Comparison of ENCODE assay signal across 9 mouse cellular contexts in the genomic region with DNA sequence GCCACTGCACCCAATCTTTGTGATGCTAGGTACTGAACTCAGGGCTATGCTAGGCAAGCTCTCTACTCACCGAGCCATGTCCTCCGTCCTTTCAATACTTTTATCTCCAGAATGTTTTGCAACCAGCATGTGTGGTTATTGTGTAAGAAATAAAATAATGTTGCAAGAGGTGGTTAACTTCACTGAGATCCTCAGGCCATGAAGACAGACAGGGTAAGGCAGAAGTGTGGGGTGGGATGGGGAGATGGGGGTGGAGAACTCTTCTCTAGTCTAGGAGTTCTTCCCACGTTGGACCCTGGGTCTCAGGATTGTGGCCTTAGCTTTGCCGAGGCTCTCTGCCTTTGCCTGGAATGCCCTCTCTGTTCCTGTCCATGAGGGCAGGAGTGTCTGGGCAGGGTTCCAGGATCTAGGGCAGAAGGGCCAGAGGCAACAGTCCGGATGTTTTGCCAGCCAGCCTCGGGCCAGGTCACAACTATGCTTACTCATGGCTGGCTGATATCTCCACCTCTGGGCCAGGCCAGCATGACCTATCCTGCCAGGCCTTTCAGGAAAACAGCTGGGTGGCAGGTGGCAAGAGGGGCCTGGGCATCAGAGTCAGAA. TPM values are rescaled to one million over a fixed set of nuclear protein-coding genes. Genes with fewer than 3 reads are reported as not detected.
DNase-seq lines count a peak whose midpoint lies in the region; ATAC-seq lines count a peak whose summit lies in the region.
"Had no signal": no experiment of that assay in that cellular context is flagged by ENCODE, and none has a peak within 500 bp of the region (broad histone marks: within the 10 kb centered on the region; RNA-seq: fewer than 3 reads in every experiment).

No protein-coding gene starts in this region.

- H3K27me3 ChIP-seq in liver, embryonic 16.5 days (ENCODE audit: control insufficient read depth, insufficient read depth, low read depth, low read length), result no peaks in the 10 kb centered on the region; the same call in 1 of the 2 replicates
- H3K27me3 ChIP-seq: heart, embryonic 15.5 days had no signal

- ATAC-seq in liver, embryonic 16.5 days (ENCODE audit: low read depth), result peak; percentile 78
- ATAC-seq in megakaryocyte, adult 5-6 weeks (ENCODE audit: poor library complexity, severe bottlenecking), result peak; percentile 74
- no peak for ATAC-seq in monocyte, adult 5-6 weeks (replicated peaks; ENCODE audit: insufficient number of reproducible peaks, low FRiP score, low TSS enrichment, poor library complexity, severe bottlenecking)

- no peak overlapping the region for H3K4me3 ChIP-seq in liver, embryonic 16.5 days (ENCODE audit: low read depth, low read length)
- H3K4me3 ChIP-seq: heart, embryonic 15.5 days had no signal

- no peak overlapping the region for H3K4me2 ChIP-seq in liver, embryonic 16.5 days (ENCODE audit: low read depth, low read length)
- H3K4me2 ChIP-seq: heart, embryonic 15.5 days had no signal

- H3K27ac ChIP-seq in liver, embryonic 16.5 days (ENCODE audit: low read length), result no peak overlapping the region
- H3K27ac ChIP-seq: heart, embryonic 15.5 days had no signal

- H3K9me3 ChIP-seq in liver, embryonic 16.5 days (replicated peaks; ENCODE audit: control insufficient read depth, low read length), result no peaks in the 10 kb centered on the region
- H3K9me3 ChIP-seq: heart, embryonic 15.5 days had no signal

- 45% methylated on average over 6 of the region's 6 CpGs for WGBS in liver, embryonic 16.5 days (ENCODE audit: insufficient replicate concordance)

- H3K36me3 ChIP-seq in liver, embryonic 16.5 days (ENCODE audit: control insufficient read depth, insufficient read depth), result no peaks in the 10 kb centered on the region
- H3K36me3 ChIP-seq: heart, embryonic 15.5 days had no signal

- DNase-seq in liver, result no peak
- DNase-seq in adrenal gland, postnatal 14 days, result peak; percentile 89
- DNase-seq in heart, postnatal 14 days, result peak; percentile 71 to 79
- no peak for DNase-seq in embryo, embryonic 10 days (ENCODE audit: low spot score)
- no peak for DNase-seq in layer of hippocampus, adult 8-10 months (ENCODE audit: low spot score in 2 of 2)

- H3K9ac ChIP-seq in liver, embryonic 16.5 days (ENCODE audit: low read depth, low read length), result no peak overlapping the region
- H3K9ac ChIP-seq: heart, embryonic 15.5 days had no signal

- no peaks in the 10 kb centered on the region; the same call in 1 of the 2 replicates for H3K4me1 ChIP-seq in liver, embryonic 16.5 days (ENCODE audit: control insufficient read depth, low read depth, low read length)

- intact Hi-C loops in heart, postnatal 14 days (cut with DNase I), result no loop called here

RNA-seq across cellular contexts. Expression of gene Jph3, which starts 33.7 kb away (rescaled TPM):
- polyA plus RNA-seq in liver, embryonic 16.5 days (2015; fragmentation: Nextera tagmentation; extraction: Ambion mirVana), result 0.07 and 0.08 TPM in 2 replicates
- total RNA-seq in adrenal gland, postnatal 14 days (2021), result 2.1 and 2.7 TPM in 2 replicates
- not detected for total RNA-seq in heart, postnatal 14 days (2021)
- 0.07 and 0.11 TPM in 2 replicates for total RNA-seq in megakaryocyte, adult 5-6 weeks (2015)
- total RNA-seq in megakaryocyte, adult 5-6 weeks (2017), result 0.18 TPM in 1 of 2 replicates, not detected in the other
- not detected in 3 replicates for total RNA-seq in monocyte, adult 5-6 weeks (2017)
- total RNA-seq in layer of hippocampus, adult 8-10 months (2022), result 100 to 1,000 TPM; 260 to 313 (median 283) TPM

RNA-seq across cellular contexts. Expression of gene Zcchc14, which starts 43.0 kb away (rescaled TPM):
- 1.3 and 1.6 TPM in 2 replicates for polyA plus RNA-seq in liver, embryonic 16.5 days (2015; fragmentation: Nextera tagmentation; extraction: Ambion mirVana)
- 41.0 and 46.2 TPM in 2 replicates for total RNA-seq in adrenal gland, postnatal 14 days (2021)
- total RNA-seq in heart, postnatal 14 days (2021), result 10 to 100 TPM; 33.9 to 38.5 TPM
- 0.36 and 0.56 TPM in 2 replicates for total RNA-seq in megakaryocyte, adult 5-6 weeks (2015)
- 0.04 and 0.99 TPM in 2 replicates for total RNA-seq in megakaryocyte, adult 5-6 weeks (2017)
- 0.19 to 0.21 TPM in 2 of 3 replicates, not detected in the other for total RNA-seq in monocyte, adult 5-6 weeks (2017)
- 10 to 100 TPM; 77.4 to 92.9 (median 84.7) TPM for total RNA-seq in layer of hippocampus, adult 8-10 months (2022)

Comparison
In these comparisons a context has a peak if more than half of its experiments do, and no peak if none do; other contexts are left out.
1. DNase-seq: peak in adrenal gland, postnatal 14 days (single experiment) and heart, postnatal 14 days (2 of 2); none in liver (single experiment), embryo, embryonic 10 days (single experiment) and layer of hippocampus, adult 8-10 months (0 of 2).
2. RNA of gene Jph3, which starts 33.7 kb away (total RNA-seq): 260 to 313 TPM in layer of hippocampus, adult 8-10 months; 2.1 to 2.7 TPM in adrenal gland, postnatal 14 days, 0.07 to 0.18 TPM in megakaryocyte, adult 5-6 weeks, not detected in heart, postnatal 14 days and not detected in monocyte, adult 5-6 weeks; every median in the first group is over 10 times any median in the second.
3. RNA of gene Zcchc14, which starts 43.0 kb away (total RNA-seq): 77.4 to 92.9 TPM in layer of hippocampus, adult 8-10 months, 41.0 to 46.2 TPM in adrenal gland, postnatal 14 days and 33.9 to 38.5 TPM in heart, postnatal 14 days; 0.04 to 0.99 TPM in megakaryocyte, adult 5-6 weeks and 0.19 to 0.21 TPM in monocyte, adult 5-6 weeks; every median in the first group is over 10 times any median in the second.